Mouse (Mus musculus) stomach, embryonic 16.5 days (tissue): ENCODE data around the gene Olfr948. TPM values are rescaled to one million over a fixed set of nuclear protein-coding genes. Genes with fewer than 3 reads are reported as not detected.
A peak's percentile ranks its signal among the peaks of the same experiment; 100 is the strongest.

ENCODE experiments used
- ATAC-seq: fragments of 200-750 bp; cut with Nextera tagmentation; 2 replicates; pipeline ENCODE4 v1.8.0; 2017; ENCODE audit warnings: moderate number of reproducible peaks, moderate TSS enrichment; ENCODE audit not compliant: insufficient read depth, low FRiP score
- H3K27ac ChIP-seq: fragments of 300-500 bp; sonication (generic); 2 replicates; pipeline ENCODE4 v1.5.1; 2014; ENCODE audit warnings: low read length
- H3K27me3 ChIP-seq: fragments of 300-500 bp; sonication (generic); 2 replicates; pipeline ENCODE4 v1.6.1; 2014; ENCODE audit warnings: low read length, control low read depth, mixed read lengths; ENCODE audit not compliant: control insufficient read depth, insufficient read depth
- H3K36me3 ChIP-seq: fragments of 300-500 bp; sonication (generic); 2 replicates; pipeline ENCODE4 v1.6.1; 2014; ENCODE audit warnings: low read length; ENCODE audit not compliant: control insufficient read depth, insufficient read depth
- H3K4me1 ChIP-seq: fragments of 300-500 bp; sonication (generic); 2 replicates; pipeline ENCODE4 v1.6.1; 2014; ENCODE audit warnings: low read length, control low read depth, mixed read lengths; ENCODE audit not compliant: control insufficient read depth, insufficient read depth
- H3K4me2 ChIP-seq: fragments of 300-500 bp; sonication (generic); 2 replicates; pipeline ENCODE4 v1.6.1; 2014; ENCODE audit warnings: low read depth, low read length, mixed read lengths
- H3K4me3 ChIP-seq: fragments of 300-500 bp; sonication (generic); replicated peaks from 2 replicates; pipeline ENCODE4 v1.5.1; 2014; ENCODE audit warnings: mild to moderate bottlenecking, low read length
- H3K9ac ChIP-seq: fragments of 300-500 bp; sonication (generic); 2 replicates; pipeline ENCODE4 v1.6.1; 2014; ENCODE audit warnings: low read length
- H3K9me3 ChIP-seq: fragments of 300-500 bp; sonication (generic); replicated peaks from 2 replicates; pipeline ENCODE4 v1.6.1; 2016; ENCODE audit warnings: low read length, control low read depth; ENCODE audit not compliant: control insufficient read depth
- WGBS: fragments of 180-500 bp; shearing (Covaris S2); extraction: QIAGEN DNeasy Blood & Tissue Kit; methylation state at CpG from one replicate; pipeline ENCODE4 v1.1.7; 2014; 5-methylcytosine and 5-hydroxymethylcytosine counted together
- polyA plus RNA-seq: library from polyadenylated mRNA; unstranded; fragments of >200 nt; fragmentation: Nextera tagmentation; extraction: Ambion mirVana; gene quantifications from 2 replicates; pipeline ENCODE4 v1.2.1, GENCODE M21; 2015

Olfr948 gene
- polyA plus RNA-seq = not detected in 2 replicates

GRCm38 (mm10) chr9:39325945-39326344 lies at the start of gene Olfr948:
Gene Olfr948, minus strand, starts transcription at chr9:39326045.
- no peaks in the 10 kb centered on the region for H3K27me3 ChIP-seq
- H3K9ac ChIP-seq = no peak within 1 kb of the TSS
- no peaks in the 10 kb centered on the region for H3K4me1 ChIP-seq
- no peaks in the 10 kb centered on the region for H3K36me3 ChIP-seq
- no peak for ATAC-seq
- no peak within 1 kb of the TSS for H3K27ac ChIP-seq
- H3K4me2 ChIP-seq = no peak within 1 kb of the TSS
- H3K9me3 ChIP-seq = no peaks in the 10 kb centered on the region
- H3K4me3 ChIP-seq = no peak within 1 kb of the TSS

- WGBS = 43% methylated on average over 2 of the region's 2 CpGs
- Histone ChIP-seq H3K9ac (no peak overlapping the region), H3K36me3 (no peaks in the 10 kb centered on the region), H3K4me1 (no peaks in the 10 kb centered on the region), H3K27ac (no peak overlapping the region), H3K4me2 (no peak overlapping the region), H3K4me3 (no peak overlapping the region), H3K9me3 (no peaks in the 10 kb centered on the region), H3K27me3 (no peaks in the 10 kb centered on the region)
- ATAC-seq = peak; percentile 87; the same call in 1 of the 2 replicates
Measured at GRCm38 (mm10) chr9:39287136-39287535, 38.7 kb downstream of the Olfr948 start.

- no peak for ATAC-seq
- H3K4me2 ChIP-seq = no peak within 1 kb of the TSS
- H3K4me3 ChIP-seq = no peak within 1 kb of the TSS
- H3K9ac ChIP-seq = no peak within 1 kb of the TSS
- no peaks in the 10 kb centered on the region for H3K36me3 ChIP-seq
- H3K4me1 ChIP-seq = no peaks in the 10 kb centered on the region
- H3K27ac ChIP-seq = no peak within 1 kb of the TSS
- no peaks in the 10 kb centered on the region for H3K27me3 ChIP-seq
- WGBS = 86% methylated on average over 3 of the region's 3 CpGs
- no peaks in the 10 kb centered on the region for H3K9me3 ChIP-seq
Measured at GRCm38 (mm10) chr9:39276718-39277117, 49.1 kb downstream of the Olfr948 start, which contains the start of gene Olfr945. Gene Olfr945, minus strand, starts transcription at chr9:39276818.

Other genes with a start within 250 kb of the Olfr948 start
- not detected in 2 replicates for gene Olfr938, start 247.2 kb downstream of the Olfr948 start, polyA plus RNA-seq
- gene Olfr27, start 197.9 kb downstream of the Olfr948 start, polyA plus RNA-seq = not detected in 2 replicates
- not detected in 2 replicates for gene Olfr943, start 159.7 kb downstream of the Olfr948 start, polyA plus RNA-seq
- gene Olfr944, start 124.1 kb downstream of the Olfr948 start, polyA plus RNA-seq = not detected in 2 replicates
- gene Olfr1537, start 76.1 kb downstream of the Olfr948 start, polyA plus RNA-seq = not detected in 2 replicates
- not detected in 2 replicates for gene Olfr945, start 49.2 kb downstream of the Olfr948 start, polyA plus RNA-seq
- not detected in 2 replicates for gene Olfr951, start 61.4 kb upstream of the Olfr948 start, polyA plus RNA-seq
- not detected in 2 replicates for gene Olfr952, start 101.1 kb upstream of the Olfr948 start, polyA plus RNA-seq
- gene Olfr954, start 130.7 kb upstream of the Olfr948 start, polyA plus RNA-seq = not detected in 2 replicates
- not detected in 2 replicates for gene Olfr955, start 145.9 kb upstream of the Olfr948 start, polyA plus RNA-seq
- not detected in 2 replicates for gene Olfr44, start 167.9 kb upstream of the Olfr948 start, polyA plus RNA-seq
- not detected in 2 replicates for gene Olfr957, start 189.8 kb upstream of the Olfr948 start, polyA plus RNA-seq
- not detected in 2 replicates for gene Olfr958, start 228.0 kb upstream of the Olfr948 start, polyA plus RNA-seq
- gene Olfr959, start 249.5 kb upstream of the Olfr948 start, polyA plus RNA-seq = not detected in 2 replicates